Mouse (Mus musculus) frontal cortex, postnatal 14 days (tissue): ENCODE measurements around the gene Pkn3.
"Not testable (repeated sequence)": the region's sequence is repeated elsewhere in the genome, so short reads cannot be mapped to it uniquely, and the experiment has no call there.

Experiments used
- DNase-seq, 2 experiments: peaks; one replicate each; pipeline ENCODE4 v3.0.0; 2022; ENCODE audit warnings: low spot score in 2 of 2

Gene Pkn3

GRCm38 (mm10) chr2:30095882-30096527 is 18.5 kb downstream of the Pkn3 start:
- DNase-seq = peak in 1 of 2 experiments; percentile 44

- no peak for DNase-seq
Measured at GRCm38 (mm10) chr2:30100214-30100613, 22.7 kb downstream of the Pkn3 start.

GRCm38 (mm10) chr2:30106364-30106763 is 28.9 kb downstream of the Pkn3 start:
- no peak for DNase-seq

DNA sequence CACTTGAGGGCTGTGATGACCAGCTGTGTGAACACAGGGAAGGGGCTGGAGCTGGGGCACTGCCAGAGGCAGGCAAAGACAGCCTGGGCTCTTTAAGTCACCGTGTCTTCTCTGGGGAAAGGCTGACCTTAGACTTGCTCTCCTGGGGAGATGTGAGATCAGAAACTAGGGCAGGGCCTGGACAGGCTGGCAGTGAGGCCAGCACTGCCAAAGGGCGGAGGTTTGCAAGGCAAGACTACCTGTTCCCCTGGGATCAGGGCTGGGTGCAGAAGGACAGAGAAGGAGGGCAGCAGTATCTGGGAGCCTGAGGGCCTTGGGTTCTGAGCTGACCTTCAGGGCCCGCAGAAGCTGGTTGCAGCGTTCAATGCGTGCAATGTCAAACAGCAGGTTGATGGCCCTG is 30.2 kb downstream of the Pkn3 start:
- no peak for DNase-seq

- DNase-seq = no peak
Measured at GRCm38 (mm10) chr2:30108260-30108659, 30.8 kb downstream of the Pkn3 start.

DNA sequence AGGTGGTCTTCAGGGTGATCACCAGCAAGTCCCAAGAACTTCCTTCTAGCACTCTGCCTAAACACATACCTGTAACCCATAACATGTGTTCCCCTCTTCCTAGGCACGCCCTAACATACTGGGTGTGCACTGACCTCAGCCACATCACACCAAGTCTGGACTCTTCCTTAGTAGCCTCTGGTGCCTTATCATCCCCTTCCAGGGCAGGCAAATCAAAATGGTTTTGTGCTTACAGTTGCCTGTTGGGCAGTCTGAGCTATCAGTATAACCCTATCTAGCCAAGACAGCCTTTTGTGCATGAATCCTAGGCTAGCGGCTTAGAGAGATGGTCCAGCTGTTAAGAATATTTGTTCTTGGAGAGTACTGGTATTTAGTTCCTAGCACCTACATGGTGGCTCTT is 34.0 kb downstream of the Pkn3 start:
- no peak for DNase-seq

GRCm38 (mm10) chr2:30112564-30112963 is 35.1 kb downstream of the Pkn3 start:
- no peak for DNase-seq

GRCm38 (mm10) chr2:30119641-30120051 is 42.2 kb downstream of the Pkn3 start:
- DNase-seq = peak; percentile 44 to 53

- no peak for DNase-seq
Measured at GRCm38 (mm10) chr2:30120269-30120668, 42.8 kb downstream of the Pkn3 start.

DNA sequence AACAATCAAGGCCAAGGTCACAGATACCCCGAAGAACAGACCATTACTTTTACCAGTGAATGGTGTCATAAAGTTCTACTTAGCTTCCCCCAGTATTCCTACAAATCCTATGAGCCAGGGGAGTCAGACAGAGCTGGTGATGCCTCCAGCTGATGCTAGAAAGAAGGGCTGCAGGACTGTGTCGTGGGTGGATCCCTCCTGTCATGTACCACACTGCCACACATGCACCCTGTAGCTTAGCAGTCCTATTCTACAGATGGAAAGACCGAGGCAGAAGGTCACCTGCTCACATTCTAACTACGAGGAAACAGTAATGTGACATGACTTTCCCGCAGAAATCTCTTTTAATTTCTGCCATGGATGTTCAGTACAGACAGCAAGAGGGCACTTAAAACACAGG is 45.3 kb downstream of the Pkn3 start:
- DNase-seq = no peak

DNA sequence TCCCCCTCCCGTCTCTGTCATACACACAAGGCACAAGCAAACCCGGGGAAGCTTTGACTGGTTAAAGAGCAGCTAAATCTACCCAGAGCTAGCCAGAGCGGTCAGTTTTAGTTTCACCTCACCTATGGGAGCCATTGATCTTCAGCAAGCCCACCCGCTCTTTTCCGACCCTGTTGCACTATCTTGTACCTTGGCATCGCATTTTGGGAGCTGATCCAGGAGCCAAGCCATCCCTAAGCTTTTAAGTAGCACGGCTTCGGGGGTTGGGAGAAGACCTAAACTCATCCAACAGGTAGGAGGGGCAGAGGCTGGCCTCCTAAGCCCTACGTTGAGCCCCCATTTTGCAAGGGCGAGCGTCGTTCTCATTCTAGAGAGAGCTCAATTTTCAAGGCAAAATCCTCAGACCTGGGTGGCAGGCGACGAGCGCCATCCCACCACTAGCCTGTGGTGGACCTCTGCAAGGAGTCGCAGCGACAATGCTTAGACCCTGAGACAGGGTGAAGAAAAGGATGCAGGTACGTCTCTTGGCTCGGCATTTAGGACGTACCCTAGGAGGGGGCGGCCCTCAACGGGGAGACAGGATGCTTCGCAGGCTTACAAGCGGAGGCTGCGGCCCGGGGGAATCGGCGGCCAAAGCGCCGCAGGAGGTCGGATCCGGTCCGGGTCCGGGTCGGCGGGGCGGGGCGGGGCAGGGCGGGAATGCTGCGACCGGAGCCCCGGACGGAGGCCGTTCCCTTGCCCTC is 46.4 kb downstream of the Pkn3 start:
- peak in 1 of 2 experiments; percentile 27 for DNase-seq

DNA sequence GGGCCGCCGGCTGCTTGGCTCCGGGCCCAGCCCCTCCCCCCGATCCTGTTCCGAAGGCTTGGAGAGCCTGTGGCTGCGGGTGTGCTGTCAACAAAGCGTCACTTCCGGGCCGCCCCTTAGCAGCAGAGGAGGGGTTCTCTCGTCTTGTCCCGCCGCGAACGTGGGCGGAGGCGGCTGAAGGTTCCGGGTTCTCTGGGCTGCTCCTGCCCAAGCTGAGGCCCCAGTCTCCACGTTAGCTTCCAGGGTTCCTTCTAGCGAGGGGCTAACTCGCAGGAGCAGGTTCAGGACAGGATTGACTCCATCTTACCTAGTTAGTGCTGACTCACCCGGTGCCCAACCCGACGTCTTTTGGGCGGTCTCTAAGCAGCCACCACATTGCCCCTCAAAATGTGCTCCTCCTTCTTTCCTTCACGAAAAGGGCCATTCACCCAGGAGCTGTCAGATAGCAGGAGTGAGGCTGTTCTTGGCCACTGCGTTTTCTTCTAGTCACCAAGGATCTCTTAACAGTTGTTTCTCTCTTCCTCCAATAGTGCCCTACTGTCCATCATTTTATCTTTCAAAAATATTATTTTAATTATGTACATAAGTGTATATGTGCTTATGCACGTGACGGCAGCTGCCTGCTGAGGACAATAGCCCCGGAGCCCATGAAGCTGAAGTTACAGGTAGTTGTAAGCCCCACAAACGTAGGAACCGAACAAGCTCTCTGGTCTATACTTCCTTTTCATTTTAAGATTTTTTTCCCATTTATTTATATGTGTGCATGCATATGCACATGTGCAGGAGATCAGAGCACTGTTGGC is 47.2 kb downstream of the Pkn3 start, which contains the start of gene Zer1:
Gene Zer1, minus strand, starts transcription at position 114 of the 803 bp plus-strand sequence.
- peak; percentile 89 to 91 for DNase-seq

DNA sequence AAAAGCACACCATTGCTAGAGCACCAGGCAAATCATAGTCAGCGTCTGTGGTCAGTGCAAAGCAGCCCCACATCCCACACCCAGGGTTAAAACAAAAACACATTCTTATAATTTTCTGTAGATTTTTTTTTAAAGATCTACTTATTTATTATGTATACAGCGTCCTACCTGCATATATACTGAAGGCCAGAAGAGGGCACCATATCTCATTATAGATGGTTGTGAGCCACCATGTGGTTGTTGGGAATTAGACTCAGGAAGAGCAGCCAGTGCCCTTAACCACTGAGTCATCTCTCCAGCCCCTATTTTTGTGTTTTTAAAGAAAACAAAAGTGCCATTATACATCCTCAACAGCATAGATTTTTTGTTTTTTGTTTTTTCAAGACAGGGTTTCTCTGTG is 51.3 kb downstream of the Pkn3 start:
- DNase-seq = no peak

DNA sequence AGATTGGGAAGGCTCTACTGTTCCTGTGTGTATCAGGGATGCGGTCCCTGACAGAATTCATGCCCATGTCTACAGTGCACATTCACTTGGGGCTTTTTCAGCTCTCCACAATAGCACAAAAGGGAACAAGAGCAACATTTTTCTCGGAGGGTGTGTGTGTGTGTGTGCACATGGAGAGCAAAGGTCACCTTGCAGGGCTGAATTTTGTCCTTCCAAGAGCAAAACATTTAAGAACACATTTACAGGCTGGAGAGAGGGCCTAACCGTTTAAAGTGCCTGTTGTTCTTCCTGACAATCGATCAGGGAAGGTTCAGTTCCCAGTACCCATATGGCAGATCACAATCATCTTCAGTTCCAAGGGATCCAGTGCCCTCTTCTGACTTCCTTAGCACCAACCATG is 52.7 kb downstream of the Pkn3 start:
- DNase-seq = no peak

DNA sequence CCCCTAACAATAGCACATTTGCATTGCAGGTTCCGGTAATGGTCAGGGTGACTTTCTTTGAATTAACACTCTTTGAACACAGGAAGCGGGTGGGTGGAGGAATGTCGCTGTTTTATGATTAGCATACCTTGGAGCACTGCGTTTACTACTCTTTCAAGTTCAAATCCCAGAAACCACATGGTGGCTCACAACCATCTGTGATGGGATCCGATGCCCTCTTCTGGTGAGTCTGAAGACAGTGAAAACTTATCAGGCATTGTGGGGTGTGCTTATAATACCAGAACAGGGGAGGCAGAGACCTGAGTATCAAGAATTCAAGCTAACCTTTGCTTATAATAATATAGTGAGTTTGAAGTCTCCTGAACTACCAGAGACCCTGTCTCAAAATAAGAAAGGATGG is 53.8 kb downstream of the Pkn3 start:
- not testable (repeated sequence) for DNase-seq

GRCm38 (mm10) chr2:30132801-30133612 is 55.5 kb downstream of the Pkn3 start:
- no peak for DNase-seq

- DNase-seq = peak; percentile 94 to 98
Measured at GRCm38 (mm10) chr2:30133613-30134377, 56.3 kb downstream of the Pkn3 start, which contains the start of gene Tbc1d13. Tbc1d13 (plus strand) TSS chr2:30133746.

- DNase-seq = no peak
Measured at GRCm38 (mm10) chr2:30134378-30134711, 56.9 kb downstream of the Pkn3 start.

DNA sequence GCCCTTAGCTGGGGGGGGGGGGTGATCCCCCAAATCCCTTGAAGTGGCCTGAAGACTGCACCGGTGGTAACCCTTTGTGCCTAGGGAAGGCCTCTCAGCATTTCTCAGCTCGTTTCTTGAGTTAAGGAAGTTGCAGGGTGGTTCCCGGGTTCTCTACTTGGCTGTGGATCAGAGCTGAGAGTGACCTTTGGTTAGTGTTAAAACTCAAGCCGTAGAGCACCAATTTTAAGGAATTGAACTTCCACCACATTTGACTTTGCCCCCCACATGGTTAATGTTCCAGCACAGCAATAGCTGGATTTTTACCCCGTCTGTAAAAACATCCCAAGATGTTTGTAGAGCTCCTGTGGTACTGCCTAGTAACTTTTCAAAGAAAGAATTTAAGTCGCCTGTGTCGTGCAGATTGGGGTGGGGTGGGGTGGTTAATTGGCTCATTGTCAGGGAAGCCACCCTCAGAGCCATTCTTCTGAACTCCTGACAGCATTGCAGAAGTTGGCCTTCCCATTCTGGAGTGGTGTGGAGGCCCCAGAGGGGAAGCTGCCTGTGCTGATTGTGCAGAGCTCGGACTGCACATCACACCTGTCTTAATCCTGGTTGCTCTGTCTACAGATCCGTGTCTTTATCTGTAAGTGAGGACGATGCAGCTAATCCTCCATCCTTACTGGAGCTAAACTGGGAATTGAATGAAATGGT is 57.6 kb downstream of the Pkn3 start:
- DNase-seq = no peak

- DNase-seq = no peak
Measured at GRCm38 (mm10) chr2:30136458-30136857, 59.0 kb downstream of the Pkn3 start.
